Mouse (Mus musculus): ENCODE data around the gene Psd4.

Psd4 gene

GRCm38 (mm10) chr2:24386158-24386963 lies 19.0 kb downstream of the Psd4 start:
- no peak for DNase-seq

- DNase-seq = no peak
Measured at GRCm38 (mm10) chr2:24386964-24387320, 19.6 kb downstream of the Psd4 start.

- no peak for DNase-seq
Measured at GRCm38 (mm10) chr2:24387361-24388283, 20.2 kb downstream of the Psd4 start.

- no peak for DNase-seq
Measured at GRCm38 (mm10) chr2:24393251-24393650, 25.9 kb downstream of the Psd4 start.

DNA sequence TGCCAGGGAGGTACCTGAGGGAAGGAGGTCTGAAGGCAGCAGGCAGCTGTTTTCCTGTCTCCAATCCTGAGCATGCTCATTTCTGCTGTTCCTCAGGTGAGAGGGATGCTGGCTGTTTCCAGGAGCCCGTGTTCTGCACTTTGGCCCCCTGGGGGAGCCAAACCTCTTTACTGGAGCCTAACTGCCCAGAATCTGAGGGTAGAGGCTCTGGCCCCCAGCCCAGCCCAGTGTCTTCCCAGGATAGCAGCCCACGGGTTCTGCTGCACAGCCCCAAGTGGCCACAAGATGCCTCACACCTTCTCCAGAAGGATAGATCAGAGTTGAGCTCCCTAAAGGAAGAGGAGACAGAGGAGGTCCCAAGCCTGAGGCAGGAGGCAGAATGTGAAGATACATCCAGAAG lies 29.7 kb downstream of the Psd4 start:
- no peak for DNase-seq

GRCm38 (mm10) chr2:24400711-24401110 lies 33.3 kb downstream of the Psd4 start:
- DNase-seq = no peak

DNA sequence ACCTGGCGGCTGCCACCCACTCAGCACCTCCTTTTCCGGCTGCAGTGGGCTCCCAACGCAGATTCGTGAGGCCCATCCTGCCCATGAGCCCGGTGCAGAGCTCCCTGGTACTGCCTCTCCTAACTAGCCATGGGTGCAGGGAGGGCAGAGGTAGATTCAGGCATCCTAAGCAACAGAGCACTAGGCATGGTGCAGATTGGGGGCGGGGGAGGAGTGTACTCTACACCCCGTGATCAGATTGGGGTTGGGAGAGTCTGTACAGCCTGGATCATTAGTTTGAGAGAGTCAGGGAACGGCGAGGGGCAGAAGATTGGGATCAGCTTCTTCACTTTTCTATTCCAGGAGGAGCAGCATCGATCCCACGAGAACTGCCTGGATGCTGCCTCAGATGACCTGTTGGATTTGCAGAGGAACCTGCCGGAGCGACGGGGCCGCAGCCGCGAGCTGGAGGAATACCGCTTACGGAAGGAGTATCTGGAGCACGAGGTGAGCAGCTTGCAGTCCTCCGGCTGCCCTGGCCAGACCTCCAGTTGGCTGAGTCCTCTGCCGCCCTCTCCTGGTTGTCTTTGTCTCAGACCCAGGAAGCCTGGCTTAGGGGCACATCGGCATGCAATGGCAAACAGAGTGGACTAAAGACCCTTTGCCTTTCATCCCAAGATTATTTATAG lies 38.1 kb downstream of the Psd4 start:
- DNase-seq = peak; percentile 85

DNA sequence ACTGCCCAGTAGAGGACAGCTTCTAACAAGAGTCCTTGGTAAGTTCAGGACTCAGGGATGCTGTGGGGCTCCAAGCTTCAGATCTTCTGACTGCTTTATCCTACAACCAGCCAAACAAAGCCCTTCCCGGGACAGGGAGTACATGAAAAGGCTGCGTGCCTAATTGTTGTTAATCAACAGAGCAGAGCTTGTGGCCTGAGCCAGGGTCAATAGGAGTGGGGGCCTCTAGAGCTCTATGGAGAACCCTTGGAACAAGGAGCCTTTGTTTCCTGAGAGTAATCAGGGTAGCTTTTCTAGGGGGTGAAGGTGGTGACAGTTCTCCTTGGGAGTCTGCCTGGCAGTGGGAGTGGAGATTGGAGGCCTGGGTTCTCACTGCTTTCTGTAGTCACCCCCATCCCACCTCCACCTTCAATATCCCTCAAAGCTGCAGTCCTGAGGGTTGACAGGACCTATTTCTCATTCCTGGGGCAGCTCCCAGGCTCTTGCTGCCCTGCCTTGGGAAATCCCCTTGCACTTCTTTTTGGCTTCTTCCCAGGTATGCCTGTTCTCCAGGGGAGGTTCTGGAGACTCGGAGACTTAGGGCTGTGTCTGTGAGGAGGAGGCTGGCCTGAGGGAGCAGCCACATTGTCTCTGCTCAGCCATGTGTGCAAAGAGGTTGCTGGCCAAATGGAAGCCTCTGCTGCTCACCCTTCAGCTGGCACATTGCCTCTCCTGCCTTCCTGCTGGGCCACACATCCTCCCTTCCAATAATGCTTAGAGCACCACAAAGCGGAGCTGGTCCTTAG lies 40.5 kb downstream of the Psd4 start:
- DNase-seq = peak; percentile 79

- DNase-seq = peak; percentile 83
Measured at GRCm38 (mm10) chr2:24409166-24409565, 41.8 kb downstream of the Psd4 start.

DNA sequence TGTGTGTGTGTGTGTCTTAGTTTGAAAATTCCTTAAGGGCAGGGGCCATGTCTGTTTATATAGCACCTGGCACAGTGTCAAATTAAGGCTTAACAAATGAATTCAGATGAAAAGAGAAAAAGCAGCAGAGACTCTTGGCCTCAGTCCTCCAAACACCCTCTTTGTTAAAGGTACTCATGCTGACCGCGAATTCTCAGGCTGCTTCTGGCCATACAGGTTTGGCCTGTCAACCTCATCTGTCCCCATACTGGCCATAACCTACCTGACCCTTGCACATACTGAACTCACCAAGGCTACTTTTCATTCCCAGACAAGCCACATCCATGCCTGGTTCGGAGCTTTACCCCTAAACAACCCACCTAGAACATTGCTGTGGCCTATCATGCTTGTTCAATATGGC lies 45.8 kb downstream of the Psd4 start:
- DNase-seq = peak; percentile 40

DNA sequence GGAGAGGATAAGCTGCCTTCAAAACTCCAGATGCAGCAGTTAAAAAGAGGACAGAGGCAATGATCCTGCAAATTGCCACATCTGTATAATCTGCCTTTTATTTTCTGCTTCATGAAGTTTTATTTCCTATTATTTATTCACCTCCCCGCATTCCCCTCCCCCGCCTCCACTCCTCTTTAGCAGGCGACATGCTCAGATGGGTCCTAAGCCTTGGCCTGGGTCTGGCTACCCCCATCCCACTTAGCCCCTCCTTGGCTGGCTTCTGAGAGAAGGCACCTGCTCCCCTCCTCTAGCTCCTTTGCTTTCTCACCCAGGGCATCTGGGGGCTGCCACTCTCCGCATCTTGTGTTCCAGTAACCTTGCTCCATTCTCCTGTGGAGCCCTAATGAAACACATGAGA lies 46.3 kb downstream of the Psd4 start:
- DNase-seq = no peak

DNA sequence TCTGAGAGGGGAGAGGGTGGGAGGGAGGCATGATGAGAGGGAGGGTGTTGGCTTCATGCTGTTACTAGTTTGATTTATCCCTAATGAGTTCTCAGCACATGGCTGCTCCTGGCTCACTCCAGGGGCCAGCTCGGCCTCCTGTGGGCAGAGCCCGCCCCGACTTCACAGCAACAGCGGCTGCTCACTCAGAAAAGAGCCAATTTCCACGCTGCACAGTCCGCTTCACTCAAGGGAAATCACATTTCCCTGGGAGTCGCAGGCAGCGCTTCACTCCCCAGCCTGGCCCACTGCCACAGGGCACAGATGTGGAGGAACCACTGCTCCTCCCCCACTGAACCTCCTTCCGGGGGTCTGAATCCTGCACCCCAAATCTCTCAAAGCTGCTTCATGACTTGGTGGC lies 49.3 kb downstream of the Psd4 start:
- peak; percentile 63 for DNase-seq

DNA sequence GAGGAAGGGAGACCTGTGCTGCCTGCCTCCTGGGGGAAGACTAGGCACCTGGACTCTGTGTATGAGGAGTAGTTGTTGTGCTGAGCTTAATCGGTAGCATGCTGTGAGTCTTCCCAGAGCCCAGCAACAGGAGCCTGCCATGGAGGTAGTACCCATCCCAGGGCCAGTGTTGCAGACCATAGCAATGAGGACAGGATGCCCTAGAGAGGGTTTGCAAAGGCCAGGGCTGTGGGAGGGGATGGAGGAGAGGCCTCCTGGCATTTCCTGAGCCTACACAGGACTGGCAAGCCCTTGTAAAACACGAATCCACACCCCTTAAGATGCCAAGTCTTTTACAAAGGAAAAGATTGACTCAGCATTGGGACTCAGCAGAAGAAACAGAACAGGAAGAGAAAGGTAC lies 49.7 kb downstream of the Psd4 start:
- no peak for DNase-seq

DNA sequence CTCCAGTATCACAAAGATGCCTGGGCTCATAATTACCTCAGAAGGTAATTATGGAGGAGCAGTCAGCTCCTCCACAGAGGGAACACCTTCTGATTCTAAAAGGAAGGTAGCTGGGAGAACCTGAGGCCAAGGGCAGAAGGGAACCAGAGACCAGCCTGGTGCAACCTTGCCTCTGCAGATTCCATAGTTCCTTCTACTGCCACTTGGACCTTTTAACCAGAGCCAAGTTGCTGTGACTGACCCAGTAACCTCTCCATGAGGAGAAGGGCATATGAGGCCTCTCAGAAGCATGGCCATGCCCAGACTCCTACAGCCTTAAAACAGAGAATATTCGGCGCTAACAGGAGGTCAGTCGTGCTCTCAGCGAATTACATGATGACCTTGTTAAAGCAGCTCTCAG lies 50.2 kb downstream of the Psd4 start:
- no peak for DNase-seq

GRCm38 (mm10) chr2:24421211-24421863 lies 54.0 kb downstream of the Psd4 start:
- peak; percentile 77 for DNase-seq

DNA sequence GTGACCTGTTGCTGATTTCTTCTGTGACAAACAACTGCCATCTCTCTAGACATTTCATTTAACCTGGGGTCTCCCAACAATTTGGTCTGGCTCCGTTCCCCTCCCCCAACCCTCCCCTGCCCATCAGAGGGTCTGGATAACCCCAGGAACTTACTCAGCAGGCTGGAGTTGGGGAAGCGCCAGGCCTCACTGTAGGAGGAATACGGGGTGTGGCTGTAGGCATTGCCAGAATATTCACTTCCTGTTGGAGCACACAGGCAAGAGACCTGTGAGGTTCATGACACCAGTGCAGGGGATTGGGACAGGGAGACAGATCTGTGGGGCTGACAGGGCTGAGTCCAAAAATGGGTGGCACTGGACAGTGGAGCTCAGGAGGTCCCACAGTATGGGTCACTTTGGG lies 55.4 kb downstream of the Psd4 start:
- no peak for DNase-seq

GRCm38 (mm10) chr2:24425630-24426029 lies 58.2 kb downstream of the Psd4 start:
- no peak for DNase-seq

DNA sequence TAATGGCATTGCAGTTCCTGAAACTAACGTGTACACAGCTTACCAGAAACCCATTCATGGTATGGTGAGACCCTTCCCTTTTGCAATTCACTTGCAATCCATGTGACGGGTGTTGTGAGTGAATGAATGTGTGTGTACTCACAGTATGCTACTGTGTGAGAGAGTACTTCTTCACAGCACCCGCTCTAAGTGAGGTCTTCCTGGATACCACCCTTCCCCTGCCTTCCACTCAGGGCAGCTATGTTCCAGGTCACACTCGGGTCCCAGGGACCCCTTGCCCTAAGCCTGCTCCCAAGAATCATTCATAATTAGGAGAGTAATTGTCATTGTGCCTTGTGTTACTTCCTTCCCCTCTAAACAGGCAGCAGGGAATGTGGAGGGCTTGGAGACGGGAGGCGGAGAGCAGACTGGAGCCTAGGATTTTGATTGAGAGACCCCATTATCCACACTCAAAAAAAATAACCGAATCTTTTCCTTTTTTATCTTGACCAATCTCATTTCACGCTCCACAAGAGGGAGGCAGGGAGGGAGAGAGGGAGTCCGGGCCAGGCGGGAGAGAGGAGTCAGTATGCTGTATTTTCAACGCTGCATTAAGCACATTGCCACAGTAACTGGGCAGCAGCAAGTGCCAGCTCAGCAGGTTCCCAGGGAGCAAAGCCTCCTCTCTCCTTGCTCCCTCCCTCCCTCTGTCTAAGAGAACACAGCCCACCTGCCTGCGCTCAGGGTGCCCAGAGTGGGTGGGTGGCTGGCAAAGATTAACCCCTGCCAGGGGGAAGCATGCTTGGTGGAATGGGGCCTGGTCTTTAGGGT lies 60.7 kb downstream of the Psd4 start:
- DNase-seq = peak; percentile 76

GRCm38 (mm10) chr2:24429806-24430205 lies 62.4 kb downstream of the Psd4 start:
- no peak for DNase-seq

DNA sequence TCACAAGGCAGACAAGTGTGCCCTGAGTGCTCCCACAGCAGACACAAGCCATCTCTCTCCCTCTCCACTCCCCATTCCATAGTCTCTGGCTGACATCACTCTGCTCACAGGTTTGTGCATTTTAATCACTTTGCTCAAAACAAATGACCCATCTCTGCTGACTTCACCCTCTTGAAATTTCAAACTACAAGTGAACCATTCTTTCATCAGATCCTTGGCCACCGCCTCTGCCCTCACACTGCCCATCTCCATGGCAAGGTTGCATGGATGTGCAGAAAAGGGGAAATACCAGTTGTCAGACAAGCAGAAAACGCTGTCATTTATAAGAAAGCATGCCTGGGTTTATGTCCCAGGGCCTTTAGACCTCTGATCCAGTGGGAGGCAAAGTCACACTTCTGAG lies 67.3 kb downstream of the Psd4 start:
- DNase-seq = no peak

GRCm38 (mm10) chr2:24435699-24436098 lies 68.3 kb downstream of the Psd4 start:
- no peak for DNase-seq

Data from kidney, postnatal 14 days (tissue).